Mouse (Mus musculus) hindbrain, embryonic 15.5 days (tissue): ENCODE data around the gene Lancl2. TPM values are rescaled to one million over a fixed set of nuclear protein-coding genes. Genes with fewer than 3 reads are reported as not detected.

Experiments used
- ATAC-seq: fragments of 200-750 bp; cut with Nextera tagmentation; 2 replicates; pipeline ENCODE4 v1.8.0; 2017; ENCODE audit warnings: low read depth, moderate number of reproducible peaks, moderate TSS enrichment; ENCODE audit not compliant: low FRiP score
- H3K27ac ChIP-seq: fragments of 300-500 bp; sonication (generic); replicated peaks from 2 replicates; pipeline ENCODE4 v1.5.1; 2015; ENCODE audit warnings: mild to moderate bottlenecking, inconsistent platforms
- H3K27me3 ChIP-seq: fragments of 300-500 bp; sonication (generic); 2 replicates; pipeline ENCODE4 v1.6.1; 2015; ENCODE audit warnings: control low read depth, inconsistent platforms
- H3K36me3 ChIP-seq: fragments of 300-500 bp; sonication (generic); 2 replicates; pipeline ENCODE4 v1.6.1; 2015; ENCODE audit warnings: control low read depth, inconsistent platforms
- H3K4me1 ChIP-seq: fragments of 300-500 bp; sonication (generic); replicated peaks from 2 replicates; pipeline ENCODE4 v1.6.1; 2015; ENCODE audit warnings: control low read depth, inconsistent platforms
- H3K4me2 ChIP-seq: fragments of 300-500 bp; sonication (generic); 2 replicates; pipeline ENCODE4 v1.6.1; 2015; ENCODE audit warnings: moderate library complexity, mild to moderate bottlenecking, inconsistent platforms
- H3K4me3 ChIP-seq: fragments of 300-500 bp; sonication (generic); 2 replicates; pipeline ENCODE4 v1.5.1; 2015; ENCODE audit warnings: mild to moderate bottlenecking, inconsistent platforms
- H3K9ac ChIP-seq: fragments of 300-500 bp; sonication (generic); 2 replicates; pipeline ENCODE4 v1.6.1; 2015; ENCODE audit warnings: inconsistent platforms
- H3K9me3 ChIP-seq: fragments of 300-500 bp; sonication (generic); 2 replicates; pipeline ENCODE4 v1.6.1; 2016; ENCODE audit warnings: control low read depth, inconsistent platforms
- WGBS: fragments of 180-500 bp; shearing (Covaris S2); methylation state at CpG from one replicate; pipeline ENCODE4 v1.1.7; 2015; 5-methylcytosine and 5-hydroxymethylcytosine counted together
- polyA plus RNA-seq: library from polyadenylated mRNA; unstranded; fragments of >200 nt; fragmentation: Nextera tagmentation; extraction: Ambion mirVana; gene quantifications from 2 replicates; pipeline ENCODE4 v1.2.1, GENCODE M21; 2015

The Lancl2 gene
- polyA plus RNA-seq, 1 experiment from 2014 or later, result 86.3 TPM

GRCm38 (mm10) chr6:57770467-57771190, 68.3 kb downstream of the Lancl2 start:
- ATAC-seq, result no peak
- H3K4me1 ChIP-seq, result no peaks in the 10 kb centered on the region
- H3K9ac ChIP-seq, result no peak overlapping the region
- H3K27ac ChIP-seq, result no peak overlapping the region
- peaks cover 19% of the 10 kb centered on the region; the same call in 1 of the 2 replicates for H3K36me3 ChIP-seq
- H3K4me3 ChIP-seq, result no peak overlapping the region
- H3K9me3 ChIP-seq, result no peaks in the 10 kb centered on the region
- H3K27me3 ChIP-seq, result no peaks in the 10 kb centered on the region
- H3K4me2 ChIP-seq, result no peak overlapping the region
- WGBS, result 94% methylated on average over 1 of the region's 1 CpGs

GRCm38 (mm10) chr6:57773792-57774191, 71.5 kb downstream of the Lancl2 start:
- 100% methylated on average over 1 of the region's 1 CpGs for WGBS
- Histone ChIP-seq H3K4me3 (no peak overlapping the region), H3K9me3 (no peaks in the 10 kb centered on the region), H3K9ac (no peak overlapping the region), H3K27me3 (no peaks in the 10 kb centered on the region), H3K27ac (no peak overlapping the region), H3K4me1 (no peaks in the 10 kb centered on the region), H3K4me2 (no peak overlapping the region), H3K36me3 (peaks cover 17% of the 10 kb centered on the region; the same call in 1 of the 2 replicates)
- no peak for ATAC-seq

- H3K4me2 ChIP-seq, result no peak overlapping the region
- no peaks in the 10 kb centered on the region for H3K27me3 ChIP-seq
- 91% methylated on average over 3 of the region's 3 CpGs for WGBS
- H3K9me3 ChIP-seq, result no peaks in the 10 kb centered on the region
- no peak overlapping the region for H3K4me3 ChIP-seq
- no peaks in the 10 kb centered on the region for H3K4me1 ChIP-seq
- no peaks in the 10 kb centered on the region for H3K36me3 ChIP-seq
- H3K9ac ChIP-seq, result no peak overlapping the region
- no peak overlapping the region for H3K27ac ChIP-seq
- ATAC-seq, result no peak
These were observed 78.0 kb downstream of the Lancl2 start for GRCm38 (mm10) chr6:57780359-57780758.

- no peaks in the 10 kb centered on the region for H3K9me3 ChIP-seq
- H3K4me1 ChIP-seq, result no peaks in the 10 kb centered on the region
- H3K9ac ChIP-seq, result no peak overlapping the region
- H3K36me3 ChIP-seq, result peaks cover 2% of the 10 kb centered on the region; the same call in 1 of the 2 replicates
- H3K27ac ChIP-seq, result no peak overlapping the region
- H3K4me2 ChIP-seq, result no peak overlapping the region
- WGBS, result 93% methylated on average over 1 of the region's 1 CpGs
- no peak for ATAC-seq
- no peak overlapping the region for H3K4me3 ChIP-seq
- no peaks in the 10 kb centered on the region for H3K27me3 ChIP-seq
These were observed 80.3 kb downstream of the Lancl2 start for GRCm38 (mm10) chr6:57782658-57783057.

- 91% methylated on average over 1 of the region's 1 CpGs for WGBS
- Histone ChIP-seq H3K9ac (no peak overlapping the region), H3K9me3 (no peaks in the 10 kb centered on the region), H3K4me1 (no peaks in the 10 kb centered on the region), H3K27me3 (no peaks in the 10 kb centered on the region), H3K4me2 (no peak overlapping the region), H3K36me3 (peaks cover 6% of the 10 kb centered on the region; the same call in 1 of the 2 replicates), H3K4me3 (no peak overlapping the region), H3K27ac (no peak overlapping the region)
- ATAC-seq, result no peak
These were observed 81.9 kb downstream of the Lancl2 start for GRCm38 (mm10) chr6:57784251-57784650.

DNA sequence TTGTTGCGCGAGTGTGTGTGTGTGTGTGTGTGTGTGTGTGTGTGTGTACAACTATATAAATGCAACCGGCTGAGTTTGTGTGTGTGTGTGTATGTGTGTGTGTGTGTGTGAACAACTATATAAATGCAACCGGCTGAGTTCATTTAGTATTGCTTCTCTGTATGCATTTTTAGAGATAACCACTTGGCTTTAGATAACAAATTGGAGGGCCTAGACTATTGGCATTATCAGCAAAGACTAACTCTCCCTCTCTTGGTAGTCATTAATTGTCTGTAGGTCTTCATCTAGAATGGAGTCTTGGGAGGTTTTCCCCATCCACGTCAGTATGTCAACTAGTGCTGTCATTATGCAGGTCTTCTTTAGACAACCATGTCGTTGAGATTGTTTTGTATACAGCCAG, 85.0 kb downstream of the Lancl2 start:
- no peak overlapping the region for H3K27ac ChIP-seq
- no peak overlapping the region for H3K4me3 ChIP-seq
- 95% methylated on average over 6 of the region's 6 CpGs for WGBS
- no peaks in the 10 kb centered on the region for H3K27me3 ChIP-seq
- no peak for ATAC-seq
- H3K4me2 ChIP-seq, result no peak overlapping the region
- H3K9ac ChIP-seq, result no peak overlapping the region
- no peaks in the 10 kb centered on the region for H3K4me1 ChIP-seq
- no peaks in the 10 kb centered on the region for H3K9me3 ChIP-seq
- peaks cover 6% of the 10 kb centered on the region; the same call in 1 of the 2 replicates for H3K36me3 ChIP-seq

Other genes with a start within 250 kb of the Lancl2 start
- 5.3 and 6.0 TPM in 2 replicates for gene Ppm1k, start 167.1 kb upstream of the Lancl2 start, polyA plus RNA-seq
- 1.1 and 1.3 TPM in 2 replicates for gene Herc6, start 121.5 kb upstream of the Lancl2 start, polyA plus RNA-seq
- gene Pyurf, start 10.5 kb upstream of the Lancl2 start, polyA plus RNA-seq, result 17.2 and 18.0 TPM in 2 replicates
- 201 and 221 TPM in 2 replicates for gene Vopp1, start 122.6 kb downstream of the Lancl2 start, polyA plus RNA-seq
- not detected in 2 replicates for gene Vmn1r21, start 147.8 kb downstream of the Lancl2 start, polyA plus RNA-seq
- gene Vmn1r22, start 205.5 kb downstream of the Lancl2 start, polyA plus RNA-seq, result not detected in 2 replicates
- gene Vmn1r23, start 224.3 kb downstream of the Lancl2 start, polyA plus RNA-seq, result not detected in 2 replicates